Mouse (Mus musculus) colon, adult 2 months (tissue): ENCODE measurements around the gene Galnt6. TPM values are rescaled to one million over a fixed set of nuclear protein-coding genes. Genes with fewer than 3 reads are reported as not detected.

ENCODE experiments used
- polyA plus RNA-seq: library from polyadenylated mRNA; depleted of rRNA; stranded (reverse); fragments of >200 nt; gene quantifications from 2 replicates; pipeline ENCODE4 v1.2.3, GENCODE M21; 2012; rRNA removed

Galnt6 gene
- polyA plus RNA-seq: 40.0 and 45.2 TPM in 2 replicates

GRCm38 (mm10) chr15:100729281-100729985 is at the start of gene Galnt6:
Gene Galnt6, minus strand, starts transcription at chr15:100729376.

GRCm38 (mm10) chr15:100761419-100762185 is 32.4 kb upstream of the Galnt6 start, which contains the start of gene Slc4a8:
Gene Slc4a8, plus strand, starts transcription at chr15:100761747.

GRCm38 (mm10) chr15:100687430-100687971 is 41.7 kb downstream of the Galnt6 start, which contains the start of gene Cela1:
Gene Cela1, minus strand, starts transcription at chr15:100687921.

GRCm38 (mm10) chr15:100669337-100669736 is 59.8 kb downstream of the Galnt6 start, which contains the start of gene Bin2:
Gene Bin2, minus strand, starts transcription at chr15:100669553.

Other genes with a start within 250 kb of the Galnt6 start
- 2.1 and 2.4 TPM in 2 replicates for gene Csrnp2, start 233.9 kb downstream of the Galnt6 start, polyA plus RNA-seq
- gene Tfcp2, start 177.4 kb downstream of the Galnt6 start, polyA plus RNA-seq: 4.6 and 8.1 TPM in 2 replicates
- 11.7 and 16.0 TPM in 2 replicates for gene Pou6f1, start 129.4 kb downstream of the Galnt6 start, polyA plus RNA-seq
- gene Dazap2, start 114.0 kb downstream of the Galnt6 start, polyA plus RNA-seq: 669 and 1,069 TPM in 2 replicates
- 557 and 585 TPM in 2 replicates for gene Smagp, start 92.4 kb downstream of the Galnt6 start, polyA plus RNA-seq
- gene Bin2, start 59.8 kb downstream of the Galnt6 start, polyA plus RNA-seq: 3.6 and 4.2 TPM in 2 replicates
- gene Cela1, start 41.5 kb downstream of the Galnt6 start, polyA plus RNA-seq: 515 and 2,945 TPM in 2 replicates
- 1.2 and 1.4 TPM in 2 replicates for gene Slc4a8, start 32.4 kb upstream of the Galnt6 start, polyA plus RNA-seq
- 0.19 and 0.20 TPM in 2 replicates for gene Scn8a, start 140.5 kb upstream of the Galnt6 start, polyA plus RNA-seq